Mouse (Mus musculus) cerebellum, postnatal 14 days (tissue): ENCODE measurements around the gene Tnfrsf9.

Source experiments
- DNase-seq, 2 experiments: peaks; one replicate each; pipeline ENCODE4 v3.0.0; 2021; ENCODE audit warnings: mixed read lengths in 2 of 2

The Tnfrsf9 gene

DNA sequence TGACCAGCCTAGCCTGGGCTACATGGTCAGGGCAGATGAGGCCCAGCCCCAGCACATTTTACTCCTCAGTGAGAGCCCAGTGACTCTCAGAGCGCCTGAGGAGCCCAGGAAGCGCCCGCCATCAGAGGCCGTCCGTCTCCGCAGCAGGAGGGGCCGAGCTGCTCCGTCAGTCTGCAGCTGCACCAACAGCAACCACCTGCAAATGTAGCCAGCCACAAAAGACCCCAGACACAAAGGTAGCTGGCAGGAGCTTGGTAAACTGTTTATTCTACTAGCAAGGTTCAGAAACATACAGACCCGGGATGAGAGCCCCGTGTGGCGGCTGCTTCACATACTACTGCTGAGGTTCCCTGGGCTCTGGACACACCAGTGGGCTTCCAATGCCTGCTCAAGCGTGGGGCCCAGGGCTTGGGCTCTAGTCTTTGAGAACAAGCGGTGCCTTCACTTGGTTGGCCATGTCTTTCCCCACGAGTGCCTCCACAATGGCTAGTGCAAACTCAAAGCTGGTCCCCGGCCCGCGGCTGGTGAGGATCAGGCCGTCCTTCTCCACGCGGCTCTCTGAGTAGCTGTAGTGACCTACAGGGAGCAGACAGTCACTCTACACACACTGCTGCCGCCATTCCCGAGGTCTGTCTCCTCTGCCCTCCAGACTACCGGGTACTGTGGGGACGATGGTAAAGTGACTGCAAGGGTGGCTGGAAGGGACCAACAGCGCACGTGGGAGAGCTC, 17.3 kb upstream of the Tnfrsf9 start:
- DNase-seq = no peak

DNA sequence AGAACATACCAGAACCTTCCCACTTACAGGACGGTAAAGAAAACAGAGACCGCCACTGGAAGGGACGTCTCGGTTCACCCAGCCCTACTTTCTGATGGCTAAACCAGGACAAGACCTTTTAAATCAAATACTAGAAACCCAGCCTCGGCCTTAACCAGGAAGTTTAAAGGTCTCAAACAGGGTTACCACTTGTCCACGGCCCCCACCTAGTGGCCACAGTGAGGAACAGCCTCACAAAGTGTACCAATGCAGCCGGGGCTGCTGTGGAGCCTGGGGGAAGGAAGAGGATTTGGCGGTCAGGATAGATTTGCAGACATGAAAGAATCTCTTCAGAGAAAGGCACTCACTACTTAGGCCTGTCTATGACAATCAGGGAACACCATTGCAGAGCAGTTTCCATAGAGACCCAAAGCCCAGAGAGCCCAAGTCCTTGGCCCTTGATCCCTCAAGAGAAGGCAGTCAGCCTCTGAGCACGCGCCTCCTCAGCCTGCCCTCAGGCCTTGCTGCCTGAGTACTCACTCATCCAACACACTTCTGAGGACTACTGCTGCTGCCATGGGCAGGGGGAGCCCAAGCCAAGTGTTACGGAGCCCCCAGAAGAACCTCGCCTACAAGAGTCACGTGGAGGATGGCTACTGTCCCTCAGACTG, 15.5 kb upstream of the Tnfrsf9 start:
- DNase-seq = peak; percentile 74 to 75

DNA sequence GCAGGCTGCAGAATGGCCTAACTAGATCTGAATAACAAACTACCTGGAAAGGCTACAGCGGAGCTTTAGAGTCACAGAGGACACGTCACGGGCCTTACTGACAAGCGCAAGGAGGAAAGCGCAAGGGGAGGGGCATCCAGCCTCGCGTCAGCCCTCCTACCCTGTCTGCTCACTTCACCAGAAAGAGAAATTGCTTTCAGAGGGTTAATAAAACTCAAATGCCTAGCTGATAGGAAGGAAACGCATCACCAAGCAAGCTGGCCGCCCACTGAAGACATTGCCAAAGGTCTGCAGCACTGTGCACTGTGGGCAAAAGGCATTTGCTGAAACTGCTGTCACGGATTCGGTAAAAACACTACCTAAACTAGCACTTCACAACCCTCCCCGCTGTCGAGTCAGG, 13.9 kb upstream of the Tnfrsf9 start:
- DNase-seq = no peak

DNA sequence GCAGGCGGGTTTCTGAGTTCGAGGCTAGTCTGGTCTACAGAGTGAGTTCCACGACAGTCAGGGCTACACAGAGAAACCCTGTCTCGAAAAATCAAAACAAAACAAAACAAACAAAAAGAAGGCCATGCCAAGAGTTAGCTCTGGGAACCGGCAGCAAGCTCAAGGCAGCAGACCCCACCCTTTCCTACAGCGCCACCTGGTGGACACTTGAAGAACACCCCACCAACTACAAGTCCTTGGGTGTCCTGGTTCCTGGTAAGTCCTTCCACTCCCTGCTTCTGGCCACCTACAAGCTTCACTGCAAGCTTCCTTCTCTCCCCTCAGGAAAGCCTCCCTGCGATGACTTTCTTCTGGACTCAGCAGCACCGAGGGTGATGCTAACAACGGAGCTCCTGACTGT, 12.7 kb upstream of the Tnfrsf9 start:
- peak; percentile 77 to 90 for DNase-seq

DNA sequence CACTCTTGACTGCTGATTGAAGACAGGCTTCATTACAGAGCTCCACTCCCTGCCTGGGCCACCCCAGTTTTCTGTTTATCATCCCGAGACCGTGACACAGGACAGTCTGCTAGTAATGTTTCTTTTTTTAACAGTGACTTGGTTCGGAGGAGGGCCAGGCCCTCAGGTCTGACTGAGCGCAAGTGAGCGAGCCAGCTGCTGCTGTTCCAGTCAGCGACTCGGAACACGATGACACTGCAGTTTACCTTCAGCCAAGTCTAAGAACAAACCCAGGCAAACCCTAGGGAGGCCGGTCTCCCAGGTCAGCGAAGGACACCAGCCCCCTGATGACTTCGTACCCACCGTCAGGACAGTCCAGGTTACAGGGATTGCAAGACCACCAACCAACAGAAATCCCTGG, 12.3 kb upstream of the Tnfrsf9 start:
- no peak for DNase-seq

DNA sequence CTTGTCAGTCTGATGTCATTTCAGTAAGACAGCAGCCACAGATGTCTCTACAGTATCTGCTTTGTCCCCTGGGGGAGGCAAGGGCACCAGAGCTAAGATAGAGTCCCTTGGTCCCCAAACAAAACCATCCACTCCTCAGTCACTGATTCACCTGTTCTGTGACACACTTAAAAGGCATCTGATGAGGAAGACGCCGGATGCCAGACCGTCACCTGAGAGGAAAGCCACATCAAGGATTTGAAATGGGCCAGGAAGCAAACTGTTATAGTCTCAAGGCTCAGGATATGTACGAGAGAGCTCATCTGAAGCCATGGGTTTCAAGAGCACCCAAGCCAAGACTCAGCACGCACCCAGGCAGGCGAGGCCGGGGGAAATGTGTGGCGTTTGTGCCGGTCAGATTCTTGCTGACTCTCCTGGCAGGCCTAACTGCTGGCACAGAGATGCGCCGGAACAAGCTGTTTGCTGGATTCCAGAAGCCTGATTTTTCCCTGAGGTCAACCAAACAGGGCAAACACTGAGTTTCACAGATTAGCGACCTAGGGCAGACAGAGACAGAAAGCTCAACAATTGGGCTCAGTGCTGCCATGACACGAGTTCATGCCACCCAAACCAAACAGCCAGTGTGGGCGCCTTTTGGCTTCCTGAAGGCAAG, 11.1 kb upstream of the Tnfrsf9 start:
- no peak for DNase-seq

DNA sequence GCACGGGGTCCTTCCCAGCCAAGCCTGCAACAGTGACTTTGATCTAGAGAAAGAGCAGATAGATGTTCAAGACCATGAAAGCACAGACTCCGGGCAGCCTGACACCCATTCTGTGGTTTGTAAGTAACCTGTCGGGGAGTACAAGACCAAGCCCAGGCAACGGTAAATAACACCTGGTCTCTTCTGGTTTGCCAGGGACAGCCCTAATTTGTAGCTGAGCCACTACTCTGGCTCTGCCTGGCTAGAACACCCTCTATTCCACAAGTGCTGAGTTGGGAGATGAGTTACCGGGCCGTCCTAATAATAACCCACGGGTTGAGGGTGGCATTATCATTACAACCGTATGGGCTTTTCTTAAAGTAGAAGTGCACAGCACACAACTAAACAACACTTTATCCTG, 7.3 kb upstream of the Tnfrsf9 start:
- no peak for DNase-seq

DNA sequence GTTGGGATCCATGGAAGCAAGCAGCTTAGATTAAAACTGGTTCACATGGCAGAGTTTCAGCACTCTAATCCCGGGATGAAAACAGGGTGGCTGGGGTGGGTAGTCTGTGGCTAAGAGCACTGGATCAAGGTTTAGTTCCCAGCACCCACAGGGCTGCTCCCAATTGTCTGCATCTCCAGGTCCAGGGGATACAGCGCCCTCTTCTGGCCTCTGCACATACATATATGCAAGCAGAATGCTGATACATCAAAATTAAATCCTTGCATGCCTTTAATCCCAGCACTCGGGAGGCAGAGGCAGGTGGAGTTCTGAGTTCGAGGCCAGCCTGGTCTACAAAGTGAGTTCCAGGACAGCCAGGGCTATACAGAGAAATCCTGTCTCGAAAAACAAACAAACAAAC, 5.8 kb upstream of the Tnfrsf9 start:
- peak in 1 of 2 experiments; percentile 57 for DNase-seq

DNA sequence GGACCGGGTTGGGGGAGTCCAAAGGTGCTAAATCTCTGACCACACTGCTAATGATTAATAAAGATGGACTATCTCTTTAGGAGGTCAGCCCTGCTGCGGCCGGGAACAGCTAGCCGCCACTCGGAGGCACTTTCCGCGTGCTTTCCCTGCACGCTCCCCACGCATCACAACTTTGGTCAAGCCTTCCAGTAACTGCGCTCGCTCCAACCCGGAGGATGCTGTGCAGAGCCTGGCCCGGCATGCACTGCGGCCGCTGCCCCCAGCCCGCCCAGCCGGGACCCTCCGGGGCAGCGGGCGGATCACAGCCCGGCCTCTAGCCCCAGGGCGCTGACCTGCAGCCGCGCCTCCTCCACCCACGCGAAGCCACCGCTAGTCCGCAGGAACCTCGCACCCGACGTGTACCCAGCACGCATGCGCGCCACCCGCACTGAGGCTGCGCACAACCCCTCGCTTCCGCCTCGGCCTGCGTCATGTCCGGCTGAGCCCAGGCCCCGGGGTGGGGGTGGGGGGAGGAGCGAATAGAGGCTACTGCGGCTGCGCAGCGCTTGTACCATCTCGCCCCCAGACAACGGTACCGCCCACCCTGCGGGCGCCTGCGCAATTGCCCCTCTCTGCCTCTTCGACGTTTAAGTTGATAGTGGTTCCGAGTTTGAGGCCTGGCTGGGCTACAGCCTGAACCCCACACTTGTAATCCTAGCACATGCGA, 4.8 kb upstream of the Tnfrsf9 start:
- DNase-seq = peak; percentile 99 to 100

DNA sequence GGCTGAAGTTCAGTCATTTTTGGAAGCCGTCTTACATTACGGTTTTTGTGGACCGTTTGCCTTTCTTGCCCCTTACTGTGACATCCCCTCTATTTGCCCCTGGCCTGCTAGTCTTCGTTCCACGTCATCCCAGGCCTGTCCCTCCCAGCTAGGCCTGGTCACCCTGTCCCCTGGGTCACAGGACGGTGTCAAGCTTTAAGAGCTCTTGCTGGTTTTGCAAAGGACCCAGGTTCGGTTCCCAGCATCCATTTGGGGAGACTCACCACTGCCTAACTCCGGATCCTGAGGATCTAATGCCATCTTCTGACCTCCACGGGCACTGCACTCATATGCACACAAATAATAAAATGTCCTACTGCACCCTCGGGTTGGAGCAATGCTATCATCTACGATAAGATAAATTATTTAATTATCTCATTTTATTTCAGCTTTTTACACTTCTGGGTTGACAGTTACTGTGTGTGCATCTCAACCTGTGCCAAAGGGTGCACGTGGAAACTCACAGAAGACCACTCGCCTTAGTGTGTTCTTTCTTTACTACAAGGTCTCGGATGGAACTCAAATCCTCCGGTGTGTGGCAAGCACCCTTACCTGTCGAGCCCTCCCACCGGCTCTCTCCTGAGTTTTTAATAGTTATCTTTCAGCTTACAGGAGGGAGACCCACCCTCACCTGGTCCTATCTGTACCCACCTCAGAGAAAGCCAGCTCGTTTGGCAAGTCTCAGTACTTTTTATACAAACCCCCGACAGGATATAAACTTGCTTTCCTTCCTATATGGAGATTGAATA, 4.0 kb upstream of the Tnfrsf9 start:
- peak in 1 of 2 experiments; percentile 44 for DNase-seq

DNA sequence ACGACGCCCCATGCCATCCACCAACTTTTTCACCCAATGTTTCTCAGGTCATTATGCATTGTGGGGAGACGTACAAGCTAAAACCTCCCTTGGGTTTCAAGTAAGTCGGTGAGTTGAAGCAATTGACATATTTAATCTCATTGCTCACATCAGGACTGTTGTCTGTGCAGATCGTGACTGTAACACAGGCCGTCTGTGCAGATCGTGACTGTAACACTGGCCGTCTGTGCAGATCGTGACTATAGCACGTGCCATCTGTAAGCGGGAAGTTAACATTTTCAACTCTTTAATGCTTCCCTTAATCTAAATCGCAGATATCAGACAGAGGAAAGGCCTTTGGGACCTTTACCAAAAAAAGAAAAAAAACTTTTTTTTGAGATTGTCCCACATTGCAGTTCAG, 619 bp upstream of the Tnfrsf9 start:
- no peak for DNase-seq

DNA sequence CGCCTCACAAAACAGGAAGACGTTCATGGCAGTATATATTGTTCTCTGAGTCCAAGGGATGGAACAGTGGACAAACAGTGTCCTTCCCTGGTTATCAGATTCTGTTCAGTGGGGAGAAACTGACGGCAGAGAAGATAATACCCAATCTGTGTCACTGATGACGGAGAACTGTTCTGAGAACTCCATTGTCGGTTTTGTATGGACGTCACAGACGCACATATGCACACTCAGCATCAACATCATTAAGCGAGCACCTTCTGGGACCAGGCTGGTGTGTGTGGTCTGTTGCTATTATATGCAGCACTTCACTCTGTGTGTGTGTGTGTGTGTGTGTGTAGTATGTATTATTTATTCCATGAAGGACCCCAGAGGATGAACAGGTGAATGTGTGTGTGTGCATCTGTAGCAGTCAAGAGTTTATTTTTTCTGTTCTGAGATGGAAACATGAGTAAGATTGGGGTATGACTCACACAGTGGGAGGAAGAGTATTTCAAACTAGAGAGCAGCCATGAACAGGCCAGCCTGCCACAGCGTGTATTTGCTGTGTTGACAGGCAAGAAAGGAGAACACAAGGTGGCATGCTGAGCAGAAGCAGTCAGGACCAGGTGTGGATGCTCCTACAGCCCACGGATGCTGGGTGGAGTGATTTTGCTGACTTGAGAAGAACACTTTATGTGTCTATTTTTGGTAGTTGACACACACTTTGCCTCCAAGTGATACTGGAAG, 982 bp downstream of the Tnfrsf9 start:
- DNase-seq = no peak

DNA sequence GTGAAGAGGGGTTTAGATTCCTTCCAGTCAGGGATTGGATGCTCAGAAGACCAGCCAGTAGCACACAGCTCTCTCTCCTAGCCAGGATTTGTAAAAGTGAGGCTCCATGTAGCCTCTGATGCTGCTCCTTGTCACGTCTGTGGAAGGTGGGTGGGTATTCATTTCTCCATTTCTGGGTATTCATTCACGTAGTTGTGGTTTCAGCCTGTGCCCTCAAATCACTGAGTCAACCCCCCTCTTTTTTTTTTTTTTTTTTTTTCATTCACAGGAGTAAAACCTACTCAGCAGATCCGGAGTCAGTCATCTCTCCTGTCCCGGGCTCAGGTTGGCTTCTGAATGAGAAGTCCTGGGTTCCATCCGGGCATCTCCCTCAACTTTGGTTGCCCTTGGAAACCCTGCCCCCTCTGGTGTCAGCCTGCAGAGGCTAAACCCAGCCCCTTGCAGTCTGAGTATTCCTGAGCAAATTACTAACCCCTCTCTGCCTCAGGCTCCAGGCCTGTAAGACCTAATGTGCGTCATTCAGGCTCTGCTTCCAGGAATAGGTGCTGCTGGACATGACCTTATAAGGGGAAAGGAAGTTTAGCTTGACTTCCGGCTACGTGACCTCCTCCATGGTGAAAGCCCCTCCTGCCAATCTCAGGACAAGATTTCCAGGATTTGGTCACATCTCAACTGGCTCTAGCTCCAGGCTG, 3.1 kb downstream of the Tnfrsf9 start:
- DNase-seq = no peak

DNA sequence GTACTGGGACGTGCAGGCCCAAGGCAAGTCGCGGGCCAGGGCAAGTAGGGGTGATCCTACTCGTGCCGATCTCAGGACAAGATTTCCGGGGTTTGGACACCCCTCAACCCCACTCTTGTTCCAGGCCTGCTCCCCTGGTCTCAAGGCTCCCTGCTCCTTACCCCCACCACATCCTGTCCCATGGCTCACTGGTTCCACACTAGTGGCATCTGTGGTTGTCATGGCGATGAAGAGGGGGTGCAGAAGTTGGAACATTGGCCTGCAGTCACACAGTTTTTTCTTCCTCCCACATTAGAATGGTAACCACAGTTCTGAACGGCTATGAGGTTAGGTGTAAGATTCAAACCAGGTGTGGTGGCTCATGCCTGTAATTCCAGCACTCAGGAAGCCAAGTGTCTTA, 6.8 kb downstream of the Tnfrsf9 start:
- no peak for DNase-seq

DNA sequence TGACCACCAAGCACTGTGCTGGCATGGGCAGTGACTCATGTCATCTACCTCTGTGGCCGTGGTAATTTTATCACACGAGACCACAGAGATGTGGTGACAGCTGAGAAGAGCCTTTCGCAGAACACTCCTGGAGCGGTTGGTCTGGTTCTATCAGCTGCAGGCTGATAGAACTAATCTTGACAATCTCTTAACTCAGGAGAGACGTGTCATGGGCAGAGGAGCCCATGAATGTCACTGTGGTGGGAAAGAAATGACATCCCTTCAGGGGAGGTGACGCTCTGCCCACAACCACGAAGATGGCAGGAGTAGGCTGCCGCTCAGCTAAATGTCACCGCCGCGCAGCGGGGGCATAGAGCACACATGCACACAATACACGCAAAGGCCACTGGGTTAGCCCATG, 9.9 kb downstream of the Tnfrsf9 start:
- no peak for DNase-seq

DNA sequence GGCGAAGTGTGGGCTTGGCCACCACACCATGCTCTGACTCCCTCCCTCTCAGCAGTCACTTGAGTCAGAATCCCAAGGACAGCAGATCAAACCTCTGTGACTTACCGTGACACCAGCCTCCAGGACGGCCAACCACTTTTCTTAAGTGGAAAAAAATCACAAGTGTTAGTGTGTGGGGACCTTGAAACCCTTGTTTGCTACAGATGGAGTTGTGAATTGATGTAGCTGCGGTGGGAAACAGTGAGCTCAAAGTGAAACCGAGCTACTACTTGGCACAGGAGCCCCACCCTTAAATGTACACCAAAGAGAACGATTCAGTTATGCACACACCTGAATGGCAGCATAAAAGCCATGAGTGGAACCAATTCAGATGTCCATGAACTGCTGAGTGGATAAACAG, 10.6 kb downstream of the Tnfrsf9 start:
- DNase-seq = no peak

DNA sequence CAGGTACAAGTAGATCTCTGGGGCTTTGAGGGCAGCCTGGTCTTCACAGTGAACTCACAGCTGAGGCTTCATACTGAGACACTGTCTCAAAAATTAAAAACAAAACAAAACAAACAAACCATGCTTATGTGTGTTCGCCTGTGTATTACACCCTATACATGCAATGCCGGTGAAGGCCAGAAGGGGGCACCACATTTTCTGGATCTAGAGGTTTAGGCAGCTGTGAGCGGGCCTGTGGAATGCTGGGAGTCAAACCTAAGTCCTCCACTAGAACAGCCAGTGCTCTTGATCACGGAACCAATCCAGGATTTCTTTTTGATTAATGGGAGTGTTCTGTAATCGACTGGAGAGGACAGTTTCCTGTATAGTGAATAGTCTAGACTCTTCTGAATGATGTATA, 11.6 kb downstream of the Tnfrsf9 start:
- DNase-seq = no peak

DNA sequence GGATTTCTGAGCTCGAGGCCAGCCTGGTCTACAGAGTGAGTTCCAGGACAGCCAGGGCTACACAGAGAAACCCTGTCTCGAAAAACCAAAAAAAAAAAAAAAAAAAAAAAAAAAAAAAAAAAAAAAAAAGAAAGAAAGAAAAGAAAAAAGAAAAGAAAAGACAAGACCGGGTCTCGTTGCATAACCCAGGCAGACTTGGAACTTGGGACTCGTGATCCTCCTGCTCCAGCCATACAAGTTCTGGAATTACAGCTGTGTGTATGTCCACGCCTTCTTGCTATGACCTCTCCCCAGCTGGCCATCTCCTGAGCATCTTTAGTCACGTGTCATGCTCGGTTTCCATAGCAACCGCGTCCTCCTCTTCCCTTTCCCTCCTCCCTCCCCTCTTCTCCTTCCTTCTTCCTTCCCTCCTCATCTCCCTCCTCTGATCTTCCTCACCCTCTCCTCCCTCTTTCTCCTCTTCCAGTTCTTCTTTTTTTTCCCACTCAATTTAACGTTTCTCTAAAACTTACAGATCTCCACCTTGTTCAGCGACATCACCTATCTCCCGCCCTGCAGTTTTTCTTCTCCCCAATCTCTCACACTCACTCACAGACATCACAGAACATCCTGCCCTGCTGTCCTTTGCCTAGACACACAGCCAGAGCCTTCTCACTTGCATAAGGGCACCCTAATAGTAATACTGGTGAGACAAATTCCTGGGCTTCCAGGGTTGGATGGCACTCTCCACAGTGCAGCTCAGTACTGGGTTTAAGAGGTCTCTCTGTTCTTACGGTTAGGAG, 12.8 kb downstream of the Tnfrsf9 start:
- DNase-seq = no peak

DNA sequence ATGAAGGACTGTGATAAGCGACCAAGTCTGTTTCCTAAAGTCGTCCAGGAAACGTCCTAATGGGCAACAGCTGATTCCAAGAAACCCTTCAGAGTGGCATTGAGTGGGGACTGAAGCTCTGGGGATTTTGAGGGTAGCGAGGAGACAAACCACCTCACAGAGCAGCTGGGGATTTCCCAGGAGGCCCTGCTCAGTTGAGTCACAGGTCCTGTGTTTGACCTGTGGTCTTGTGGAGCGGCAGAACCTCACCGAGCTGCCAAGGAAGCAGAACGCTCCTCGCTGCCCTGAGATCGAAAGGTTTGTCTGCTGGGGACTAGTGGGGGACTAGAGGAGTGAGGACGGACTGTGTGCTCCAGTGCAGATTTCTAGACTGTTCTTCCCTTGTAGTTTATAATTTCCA, 13.4 kb downstream of the Tnfrsf9 start:
- no peak for DNase-seq

DNA sequence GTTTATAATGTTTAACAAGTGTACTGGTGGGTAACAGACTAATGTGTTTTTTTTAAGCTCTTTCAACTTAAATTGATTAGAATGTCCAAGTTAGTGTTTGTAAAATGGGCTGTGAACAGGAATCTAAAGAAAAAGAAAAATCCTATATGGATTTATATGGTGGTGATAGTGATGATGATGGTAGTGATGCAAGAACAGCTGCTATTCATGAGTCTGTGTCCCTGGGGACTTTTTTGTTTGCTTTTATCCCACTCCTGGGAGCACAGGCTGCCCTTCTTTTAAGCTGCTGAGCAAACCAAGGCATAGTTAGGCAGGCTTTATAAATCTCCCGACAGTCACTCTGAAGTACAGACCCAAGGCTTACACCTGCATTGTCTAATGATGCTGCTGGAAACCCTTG, 19.1 kb downstream of the Tnfrsf9 start:
- DNase-seq = no peak
